Mouse (Mus musculus): ENCODE data around the gene Rhox7a.
"Not testable (repeated sequence)": the region's sequence is repeated elsewhere in the genome, so short reads cannot be mapped to it uniquely, and the experiment has no call there.

Gene Rhox7a

GRCm38 (mm10) chrX:37831386-37831785 is at the start of gene Rhox7a:
Gene Rhox7a, plus strand, starts transcription at chrX:37831686.
- DNase-seq: not testable (repeated sequence)

- DNase-seq: no peak
Observed at GRCm38 (mm10) chrX:37807286-37808080, 24.0 kb upstream of the Rhox7a start.

GRCm38 (mm10) chrX:37809396-37809795 is 22.1 kb upstream of the Rhox7a start:
- no peak for DNase-seq

GRCm38 (mm10) chrX:37811179-37811578 is 20.3 kb upstream of the Rhox7a start:
- DNase-seq: no peak

- no peak for DNase-seq
Observed at GRCm38 (mm10) chrX:37815665-37816064, 15.8 kb upstream of the Rhox7a start.

GRCm38 (mm10) chrX:37826610-37827009 is 4.9 kb upstream of the Rhox7a start, which contains the start of gene Rhox6:
Gene Rhox6, plus strand, starts transcription at chrX:37826910.
- not testable (repeated sequence) for DNase-seq

GRCm38 (mm10) chrX:37871641-37872040 is 40.2 kb downstream of the Rhox7a start:
- no peak for DNase-seq

- no peak for DNase-seq
Observed at GRCm38 (mm10) chrX:37878844-37879243, 47.4 kb downstream of the Rhox7a start, which contains the start of gene Rhox8. Gene Rhox8, minus strand, starts transcription at chrX:37878944.
